Mouse (Mus musculus): ENCODE data around the gene Pax7. TPM values are rescaled to one million over a fixed set of nuclear protein-coding genes. Genes with fewer than 3 reads are reported as not detected.

The Pax7 gene
- polyA plus RNA-seq, 1 experiment from 2014 or later, result not detected

DNA sequence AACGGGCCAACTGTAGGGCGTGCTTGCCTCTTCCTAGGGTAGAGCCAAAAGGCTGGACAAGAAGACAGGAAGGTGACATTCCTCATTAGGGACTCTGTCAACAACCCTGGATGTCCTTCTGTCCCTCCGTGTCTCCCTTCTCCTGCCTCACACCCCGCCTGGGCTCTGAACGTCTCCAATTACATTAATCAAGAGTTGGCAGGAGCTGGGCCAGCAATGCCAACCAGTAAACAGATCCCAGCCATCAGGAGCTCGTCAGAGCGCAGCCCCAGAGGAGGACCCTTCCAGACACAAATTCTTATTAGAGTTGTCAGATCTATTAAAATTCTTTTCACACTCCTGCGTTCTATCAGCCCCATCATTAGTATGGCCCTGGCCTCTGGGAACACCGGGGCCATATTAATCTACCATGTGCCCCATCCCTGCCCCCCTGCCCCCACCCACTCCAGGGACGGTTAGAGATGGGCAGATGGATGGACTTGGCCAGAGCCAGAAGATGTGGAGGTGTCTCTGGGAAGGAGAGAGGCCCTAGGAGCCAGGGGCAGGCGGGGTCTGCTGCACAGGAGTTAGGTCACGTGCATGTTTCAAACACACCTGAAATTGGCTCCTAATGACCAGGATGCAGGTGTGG, 88.4 kb downstream of the Pax7 start:
- 48% methylated on average over 12 of the region's 12 CpGs for WGBS (ENCODE audit: insufficient replicate concordance)
- H3K27me3 ChIP-seq, result no peaks in the 10 kb centered on the region

DNA sequence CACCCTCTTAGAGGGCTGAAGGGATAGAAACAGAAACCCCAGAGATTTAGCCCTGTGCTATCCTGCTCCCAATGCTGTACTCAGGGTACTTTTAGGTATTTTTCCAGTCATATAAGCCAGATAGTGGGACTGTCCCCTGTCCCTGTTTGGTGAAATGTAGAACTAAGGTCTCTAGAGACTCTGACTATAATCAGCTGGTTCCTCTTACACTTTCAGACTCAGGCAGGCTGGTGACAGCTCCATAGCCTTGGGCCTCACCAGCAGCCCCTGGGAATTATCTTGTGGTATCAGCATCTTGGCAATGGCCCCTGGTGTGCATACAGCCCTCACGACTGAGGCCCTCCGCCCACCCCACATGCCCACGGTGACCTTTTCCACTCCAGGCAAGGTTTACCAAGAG, 89.7 kb downstream of the Pax7 start:
- Histone ChIP-seq H3K36me3 (no peaks in the 10 kb centered on the region), H3K9me3 (replicated peaks) (no peaks in the 10 kb centered on the region), H3K4me2 (no peak overlapping the region), H3K27ac (no peak overlapping the region), H3K27me3 (no peaks in the 10 kb centered on the region), H3K4me3 (replicated peaks) (no peak overlapping the region), H3K4me1 (replicated peaks) (no peaks in the 10 kb centered on the region), H3K9ac (no peak overlapping the region)
- DNase-seq, result no peak
- no peak for ATAC-seq (ENCODE audit: low read depth)
- 45% methylated on average over 3 of the region's 3 CpGs for WGBS (ENCODE audit: insufficient replicate concordance)

More for the DNA sequence above, 88.4 kb downstream of the Pax7 start:
- Histone ChIP-seq H3K27ac (no peak overlapping the region), H3K4me2 (no peak overlapping the region), H3K4me3 (replicated peaks) (no peak overlapping the region), H3K9me3 (replicated peaks) (no peaks in the 10 kb centered on the region), H3K4me1 (replicated peaks) (no peaks in the 10 kb centered on the region), H3K9ac (no peak overlapping the region), H3K36me3 (no peaks in the 10 kb centered on the region)
- ATAC-seq (ENCODE audit: low read depth) (no peak), DNase-seq (no peak)

DNA sequence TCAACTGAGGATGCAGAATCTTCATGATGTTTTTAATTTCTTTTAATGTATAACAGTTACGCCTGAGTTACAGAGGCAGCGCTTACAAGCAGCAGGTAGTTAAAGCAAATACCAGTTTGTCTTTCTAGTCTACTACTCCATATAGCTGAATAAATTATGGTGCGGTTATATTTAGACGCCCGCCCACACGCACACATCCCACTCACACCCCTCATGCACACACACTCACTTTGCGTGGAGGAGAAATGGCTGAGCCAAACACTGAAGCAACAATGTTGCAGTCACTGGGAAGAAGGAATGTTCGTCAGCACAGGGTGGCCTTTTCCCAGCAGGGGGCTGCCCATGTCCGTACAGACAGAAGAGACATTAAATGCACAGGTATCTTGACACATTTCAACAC, 96.3 kb downstream of the Pax7 start:
- no peak overlapping the region for H3K9ac ChIP-seq
- H3K27me3 ChIP-seq, result no peaks in the 10 kb centered on the region
- H3K27ac ChIP-seq, result no peak overlapping the region
- DNase-seq (no peak), ATAC-seq (ENCODE audit: low read depth) (no peak)
- H3K36me3 ChIP-seq, result no peaks in the 10 kb centered on the region
- 79% methylated on average over 9 of the region's 9 CpGs for WGBS (ENCODE audit: insufficient replicate concordance)
- H3K9me3 ChIP-seq (replicated peaks), result no peaks in the 10 kb centered on the region
- H3K4me2 ChIP-seq, result no peak overlapping the region
- no peak overlapping the region for H3K4me3 ChIP-seq (replicated peaks)
- H3K4me1 ChIP-seq (replicated peaks), result no peaks in the 10 kb centered on the region

DNA sequence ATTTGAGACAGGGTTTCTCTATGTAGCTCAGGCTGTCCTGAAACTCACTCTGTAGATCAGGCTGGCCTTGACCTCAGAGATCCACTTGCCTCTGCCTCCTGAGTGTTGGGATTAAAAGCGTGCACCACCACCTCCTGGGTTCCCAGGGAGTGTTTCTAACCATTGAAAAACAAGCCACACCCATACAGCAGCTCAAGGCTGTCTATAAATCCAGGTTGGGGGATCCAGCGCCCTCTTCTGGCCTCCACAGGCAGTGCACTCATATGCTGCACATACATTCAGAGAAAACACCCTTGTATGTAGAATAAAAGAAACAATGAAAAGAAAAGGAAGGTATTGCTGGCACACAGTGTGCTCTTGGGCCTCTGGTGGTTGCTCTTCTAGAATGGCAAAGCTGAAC, 106.2 kb downstream of the Pax7 start:
- no peak for ATAC-seq (ENCODE audit: low read depth)

DNA sequence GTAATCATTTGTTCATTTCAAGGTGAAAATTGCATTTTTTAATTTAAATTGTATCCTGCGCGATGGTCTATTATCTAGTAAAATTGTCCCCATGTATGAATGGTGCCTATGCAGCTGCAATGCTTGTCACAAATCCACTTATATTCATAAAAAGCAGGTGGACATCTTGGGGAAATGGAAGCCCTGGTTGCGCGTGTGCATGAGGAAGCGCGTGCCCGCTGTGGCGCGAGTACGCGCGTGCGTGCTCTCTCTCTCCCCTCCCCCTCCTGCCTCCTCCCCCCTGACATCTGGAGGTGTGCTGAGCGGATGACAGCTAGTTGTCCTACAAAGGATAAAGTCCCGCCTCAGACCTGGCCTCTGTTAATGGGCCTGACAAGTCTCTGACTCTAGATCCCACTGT, 107.9 kb downstream of the Pax7 start:
- Histone ChIP-seq H3K27ac (no peak overlapping the region), H3K4me1 (replicated peaks) (no peaks in the 10 kb centered on the region), H3K4me2 (no peak overlapping the region), H3K36me3 (no peaks in the 10 kb centered on the region), H3K9me3 (replicated peaks) (no peaks in the 10 kb centered on the region), H3K9ac (no peak overlapping the region), H3K4me3 (replicated peaks) (no peak overlapping the region), H3K27me3 (peaks cover 7% of the 10 kb centered on the region; the same call in 1 of the 2 replicates)
- ATAC-seq (ENCODE audit: low read depth), result no peak
- no peak for DNase-seq
- 57% methylated on average over 15 of the region's 15 CpGs for WGBS (ENCODE audit: insufficient replicate concordance)

More for the DNA sequence above, 106.2 kb downstream of the Pax7 start:
- Histone ChIP-seq H3K4me2 (no peak overlapping the region), H3K4me1 (replicated peaks) (no peaks in the 10 kb centered on the region), H3K27ac (no peak overlapping the region), H3K36me3 (no peaks in the 10 kb centered on the region), H3K9me3 (replicated peaks) (no peaks in the 10 kb centered on the region), H3K27me3 (peaks cover 7% of the 10 kb centered on the region; the same call in 1 of the 2 replicates), H3K4me3 (replicated peaks) (no peak overlapping the region), H3K9ac (no peak overlapping the region)
- WGBS (ENCODE audit: insufficient replicate concordance), result 25% methylated on average over 2 of the region's 2 CpGs
- no peak for DNase-seq

DNA sequence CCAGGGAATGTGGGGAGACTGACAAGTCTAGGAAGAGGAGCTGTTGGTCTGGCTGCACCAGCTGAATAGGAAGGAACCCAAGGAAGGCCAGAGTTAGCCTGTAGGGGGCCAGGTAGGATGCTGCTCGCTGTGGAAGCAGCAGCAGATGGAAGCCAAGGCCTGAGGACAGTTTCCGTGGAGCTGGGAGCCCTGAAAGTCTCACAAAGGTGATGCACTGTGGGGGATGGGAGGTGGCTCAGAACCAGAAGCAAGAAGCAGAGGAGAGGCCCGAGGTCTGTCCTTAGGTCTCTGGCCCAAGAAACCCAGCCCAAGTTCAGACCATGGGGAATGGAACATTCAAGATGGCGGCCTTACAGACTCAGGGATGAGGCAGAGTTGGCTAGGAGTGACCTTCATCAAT, 109.0 kb downstream of the Pax7 start:
- Histone ChIP-seq H3K9me3 (replicated peaks) (no peaks in the 10 kb centered on the region), H3K36me3 (no peaks in the 10 kb centered on the region), H3K27me3 (peaks cover 7% of the 10 kb centered on the region; the same call in 1 of the 2 replicates), H3K27ac (no peak overlapping the region), H3K4me3 (replicated peaks) (no peak overlapping the region), H3K4me2 (no peak overlapping the region), H3K9ac (no peak overlapping the region), H3K4me1 (replicated peaks) (no peaks in the 10 kb centered on the region)
- ATAC-seq (ENCODE audit: low read depth) (no peak), DNase-seq (no peak)
- WGBS (ENCODE audit: insufficient replicate concordance), result 37% methylated on average over 4 of the region's 4 CpGs

DNA sequence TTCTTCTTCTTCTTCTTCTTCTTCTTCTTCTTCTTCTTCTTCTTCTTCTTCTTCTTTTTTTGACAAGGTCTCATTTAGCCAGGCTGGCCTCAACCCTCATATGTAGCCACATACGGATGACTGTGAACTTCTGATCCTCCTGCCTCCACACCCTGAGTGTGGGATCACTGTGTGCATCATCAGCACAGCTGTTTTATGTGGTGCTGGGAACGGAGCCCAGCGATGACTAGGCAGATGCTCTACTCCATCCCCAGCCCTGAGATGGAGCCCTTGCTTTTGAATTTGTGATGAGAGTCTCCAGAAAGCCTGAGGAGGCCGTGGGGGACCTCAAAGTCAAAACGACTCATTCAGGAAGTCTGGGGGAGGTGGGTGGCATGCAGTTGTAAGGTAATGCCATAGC, 114.3 kb downstream of the Pax7 start:
- Histone ChIP-seq H3K4me2 (no peak overlapping the region), H3K27ac (no peak overlapping the region), H3K4me3 (replicated peaks) (no peak overlapping the region), H3K27me3 (peaks cover 2% of the 10 kb centered on the region; the same call in 1 of the 2 replicates), H3K36me3 (no peaks in the 10 kb centered on the region), H3K9me3 (replicated peaks) (no peaks in the 10 kb centered on the region), H3K4me1 (replicated peaks) (no peaks in the 10 kb centered on the region), H3K9ac (no peak overlapping the region)
- no peak for ATAC-seq (ENCODE audit: low read depth)
- 49% methylated on average over 5 of the region's 5 CpGs for WGBS (ENCODE audit: insufficient replicate concordance)
- no peak for DNase-seq

DNA sequence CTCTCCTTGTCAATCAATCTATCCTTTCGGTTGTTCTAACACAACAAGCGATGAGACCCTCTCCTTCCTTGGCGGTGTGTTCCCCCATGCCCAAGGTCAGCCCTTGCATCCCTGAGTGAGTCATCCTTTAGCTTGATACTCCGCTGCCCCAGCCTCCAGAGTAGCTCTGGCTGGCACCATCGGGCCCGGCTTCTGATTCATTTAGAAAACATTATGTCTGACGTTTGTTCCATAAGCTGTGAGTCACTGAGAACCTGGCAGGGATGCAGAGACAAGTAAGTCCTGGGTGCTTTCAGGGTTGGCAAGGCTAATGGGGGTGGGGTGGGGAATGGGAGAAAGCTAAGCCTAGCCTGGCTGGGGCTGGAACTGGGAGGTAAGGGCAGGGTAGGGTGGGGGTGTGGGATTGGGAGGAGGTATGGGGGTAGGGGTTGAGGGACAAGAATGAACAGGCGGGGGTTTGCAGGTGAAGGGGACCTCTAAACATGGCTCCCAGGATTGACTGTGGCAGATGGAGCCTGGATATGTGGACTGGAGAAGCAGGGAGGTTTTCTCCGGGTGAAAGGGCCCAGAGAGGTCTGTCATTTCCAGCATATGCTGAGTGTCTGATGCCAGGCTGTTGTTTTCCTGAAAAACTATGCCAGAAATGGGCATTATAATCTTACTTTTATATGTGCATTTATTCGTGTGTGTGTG, 116.7 kb downstream of the Pax7 start:
- H3K9me3 ChIP-seq (replicated peaks), result no peaks in the 10 kb centered on the region
- H3K27me3 ChIP-seq, result no peaks in the 10 kb centered on the region
- no peak overlapping the region for H3K27ac ChIP-seq
- ATAC-seq (ENCODE audit: low read depth) (no peak), DNase-seq (no peak)
- no peak overlapping the region for H3K9ac ChIP-seq
- H3K4me2 ChIP-seq, result no peak overlapping the region
- 67% methylated on average over 10 of the region's 10 CpGs for WGBS (ENCODE audit: insufficient replicate concordance)
- no peak overlapping the region for H3K4me3 ChIP-seq (replicated peaks)
- H3K36me3 ChIP-seq, result no peaks in the 10 kb centered on the region
- no peaks in the 10 kb centered on the region for H3K4me1 ChIP-seq (replicated peaks)

DNA sequence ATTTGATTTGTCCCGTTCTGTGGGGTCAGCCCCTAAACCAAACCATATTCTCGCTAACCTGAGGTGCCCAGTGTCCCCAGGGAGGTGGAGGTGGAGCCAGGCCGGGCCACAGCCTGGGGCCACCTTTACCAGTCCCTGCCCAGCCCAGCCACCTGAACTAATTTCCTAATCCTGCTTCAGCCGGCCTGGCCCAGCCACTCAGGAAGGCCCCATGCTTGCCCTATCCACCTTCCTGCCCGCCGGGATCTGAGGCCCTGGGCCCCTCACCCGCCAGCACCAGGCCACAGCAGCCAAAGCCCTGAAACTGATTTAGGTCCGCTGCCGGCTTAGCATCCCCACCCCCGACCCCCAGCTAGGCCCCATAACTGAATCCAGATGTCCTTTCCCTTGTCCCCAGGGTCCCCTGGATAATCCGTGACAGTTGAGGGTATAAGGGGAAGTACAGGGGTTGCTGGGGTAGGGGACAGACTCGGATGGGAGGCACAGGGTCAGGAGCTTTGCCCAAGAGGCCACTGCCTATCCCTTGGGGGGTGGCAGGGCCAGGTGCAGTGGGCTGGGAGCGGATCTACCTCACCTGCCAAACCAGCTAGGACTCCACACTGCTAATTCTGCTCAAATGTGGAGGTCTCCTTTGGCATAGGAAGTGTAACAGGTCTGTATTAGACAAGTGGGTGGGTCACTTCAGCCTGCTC, 117.9 kb downstream of the Pax7 start:
- H3K9me3 ChIP-seq (replicated peaks), result no peaks in the 10 kb centered on the region
- DNase-seq (no peak), ATAC-seq (ENCODE audit: low read depth) (no peak)
- no peak overlapping the region for H3K27ac ChIP-seq
- no peak overlapping the region for H3K4me3 ChIP-seq (replicated peaks)
- H3K9ac ChIP-seq, result no peak overlapping the region
- H3K4me1 ChIP-seq (replicated peaks), result no peaks in the 10 kb centered on the region
- H3K27me3 ChIP-seq, result peaks cover 9% of the 10 kb centered on the region
- 33% methylated on average over 13 of the region's 13 CpGs for WGBS (ENCODE audit: insufficient replicate concordance)
- no peak overlapping the region for H3K4me2 ChIP-seq
- H3K36me3 ChIP-seq, result no peaks in the 10 kb centered on the region

DNA sequence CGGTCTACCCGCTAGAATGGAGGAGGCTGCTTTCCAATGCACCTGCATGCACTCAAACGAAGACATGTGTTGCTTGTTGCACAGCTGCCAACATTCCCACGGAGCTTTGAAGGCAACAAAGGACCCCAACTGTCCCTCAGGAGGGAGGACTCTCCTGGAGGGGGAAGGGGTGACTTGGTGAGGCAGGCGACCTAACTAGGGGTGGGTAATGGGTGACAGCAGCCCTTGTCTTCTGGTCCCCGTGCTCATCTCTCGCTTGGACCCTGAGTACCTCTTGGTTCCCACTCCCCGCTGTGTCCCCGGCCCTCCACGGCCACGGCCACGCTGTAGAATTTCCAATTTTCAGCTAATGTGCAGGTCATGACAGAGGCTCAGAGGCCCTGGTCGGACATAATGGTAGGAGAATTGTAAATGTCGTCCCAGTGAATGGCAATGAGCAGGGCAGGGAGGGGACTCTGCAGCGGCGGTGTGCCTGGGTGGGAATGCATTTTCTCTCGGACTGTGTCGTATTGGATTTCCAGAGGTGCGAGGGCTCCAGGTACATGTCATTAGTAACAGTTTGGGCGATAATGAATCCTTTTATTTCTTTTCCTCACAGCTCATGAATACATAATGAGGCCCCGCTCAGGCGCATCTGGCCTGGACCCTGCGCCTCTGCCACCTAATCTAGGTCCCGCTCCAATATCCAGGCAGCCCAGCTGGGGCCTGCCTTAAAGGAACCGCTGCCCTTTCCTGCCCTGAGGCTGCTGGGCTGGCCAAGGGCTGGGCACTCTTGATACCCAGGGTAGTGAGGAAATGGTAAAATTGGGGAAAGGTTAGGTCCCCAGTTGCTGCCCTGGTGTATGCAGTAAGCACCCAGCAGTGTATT, 122.6 kb downstream of the Pax7 start:
- Histone ChIP-seq H3K36me3 (no peaks in the 10 kb centered on the region), H3K9ac (no peak overlapping the region), H3K4me3 (replicated peaks) (no peak overlapping the region), H3K4me2 (no peak overlapping the region), H3K9me3 (replicated peaks) (no peaks in the 10 kb centered on the region), H3K27ac (no peak overlapping the region), H3K27me3 (peaks cover 10% of the 10 kb centered on the region), H3K4me1 (replicated peaks) (no peaks in the 10 kb centered on the region)
- 36% methylated on average over 25 of the region's 25 CpGs for WGBS (ENCODE audit: insufficient replicate concordance)
- DNase-seq, result no peak
- no peak for ATAC-seq (ENCODE audit: low read depth)

DNA sequence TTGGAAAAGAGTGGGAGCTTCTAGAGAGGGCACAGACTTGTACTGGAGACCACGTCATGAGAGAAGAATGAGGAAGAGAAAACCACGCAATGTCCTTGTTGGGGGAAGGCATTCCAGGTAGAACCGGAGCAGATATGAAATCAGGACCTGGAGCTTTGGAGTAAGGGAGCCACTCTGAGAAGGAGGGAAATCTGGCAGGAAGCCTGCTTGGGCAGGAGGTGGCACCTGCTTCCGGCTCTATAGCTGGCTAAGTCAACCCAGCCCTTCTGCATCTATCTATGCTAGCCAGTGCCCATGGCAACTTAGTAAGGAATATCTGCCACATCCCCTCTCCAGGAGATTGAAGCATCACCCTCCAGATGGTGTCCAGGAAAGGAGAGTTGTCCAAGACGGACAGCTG, 127.3 kb downstream of the Pax7 start:
- ATAC-seq (ENCODE audit: low read depth) (no peak), DNase-seq (no peak)
- no peak overlapping the region for H3K9ac ChIP-seq
- 53% methylated on average over 5 of the region's 5 CpGs for WGBS (ENCODE audit: insufficient replicate concordance)
- no peak overlapping the region for H3K4me2 ChIP-seq
- no peaks in the 10 kb centered on the region for H3K4me1 ChIP-seq (replicated peaks)
- H3K27me3 ChIP-seq, result peaks cover 7% of the 10 kb centered on the region
- no peak overlapping the region for H3K4me3 ChIP-seq (replicated peaks)
- no peaks in the 10 kb centered on the region for H3K9me3 ChIP-seq (replicated peaks)
- H3K36me3 ChIP-seq, result no peaks in the 10 kb centered on the region
- H3K27ac ChIP-seq, result no peak overlapping the region
